ENCODE assay signal across 26 mouse cellular contexts in the genomic region with DNA sequence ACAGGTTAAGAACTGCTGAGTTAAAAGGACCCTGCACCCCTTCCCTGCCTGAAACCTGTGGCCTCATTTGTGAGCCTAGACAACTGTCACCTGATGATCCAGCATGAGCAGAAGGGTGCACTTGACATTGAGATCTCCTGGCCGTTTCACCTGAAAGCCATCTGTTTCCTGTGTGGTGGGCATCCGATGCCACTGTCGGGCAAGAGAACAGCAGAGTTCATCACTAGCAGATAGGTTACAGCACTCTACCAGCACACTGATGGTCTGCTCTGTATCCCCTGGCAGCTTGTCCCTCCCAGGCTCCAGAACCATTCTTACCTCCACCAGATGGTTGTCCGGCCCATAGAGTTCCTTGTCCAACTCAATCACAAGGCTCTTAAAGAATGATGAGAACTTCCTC. TPM values are rescaled to one million over a fixed set of nuclear protein-coding genes. Genes with fewer than 3 reads are reported as not detected.
"Had no signal": no experiment of that assay in that cellular context is flagged by ENCODE, and none has a peak within 500 bp of the region (broad histone marks: within the 10 kb centered on the region; RNA-seq: fewer than 3 reads in every experiment).

No protein-coding gene starts in this region.

- H3K27me3 ChIP-seq: midbrain, embryonic 12.5 days; neural tube, embryonic 13.5 days; neural tube, embryonic 15.5 days had no signal

- ATAC-seq: midbrain, embryonic 16.5 days had no signal

- H3K9ac ChIP-seq: lung, embryonic 14.5 days; midbrain, embryonic 12.5 days; neural tube, embryonic 13.5 days; neural tube, embryonic 15.5 days had no signal

- H3K4me3 ChIP-seq: midbrain, embryonic 10.5 days; midbrain, embryonic 12.5 days; myocyte; neural tube, embryonic 13.5 days; neural tube, embryonic 15.5 days had no signal

- H3K27ac ChIP-seq: midbrain, embryonic 10.5 days; midbrain, embryonic 12.5 days; neural tube, embryonic 13.5 days; neural tube, embryonic 15.5 days had no signal

- DNase-seq: lung, adult 18-20 months; lung, embryonic 14.5 days; lung, postnatal 10 days; lung, postnatal 4 days; midbrain, embryonic 14.5 days; retina, postnatal 1 day; right cerebral cortex, adult 18-20 months; right cerebral cortex, postnatal 25 days; right cerebral cortex, postnatal 4 days; spleen, adult 18-20 months; thymus, adult 18-20 months; thymus, postnatal 14 days; thymus, postnatal 36 days had no signal

RNA-seq across cellular contexts. Expression of a gene that starts 36.1 kb away (rescaled TPM):
- total RNA-seq: megakaryocyte, adult 5-6 weeks; megakaryocyte-erythroid progenitor cell, adult 5-6 weeks had no signal
- polyA plus RNA-seq: lung, embryonic 14.5 days; lung, embryonic 16.5 days; midbrain, embryonic 10.5 days; midbrain, embryonic 12.5 days; midbrain, embryonic 14.5 days; myocyte; neural tube, embryonic 11.5 days; neural tube, embryonic 13.5 days; neural tube, embryonic 15.5 days; stomach, embryonic 14.5 days; stomach, embryonic 16.5 days; urinary bladder, adult 2 months had no signal
